Mouse (Mus musculus): ENCODE measurements at regions not wholly inside any gene's neighbourhood (a gene's known extent, or its start where the extent isn't known, plus 50 kb on each side); places are given as distances from the start of the nearest gene placed in this dataset.

DNA sequence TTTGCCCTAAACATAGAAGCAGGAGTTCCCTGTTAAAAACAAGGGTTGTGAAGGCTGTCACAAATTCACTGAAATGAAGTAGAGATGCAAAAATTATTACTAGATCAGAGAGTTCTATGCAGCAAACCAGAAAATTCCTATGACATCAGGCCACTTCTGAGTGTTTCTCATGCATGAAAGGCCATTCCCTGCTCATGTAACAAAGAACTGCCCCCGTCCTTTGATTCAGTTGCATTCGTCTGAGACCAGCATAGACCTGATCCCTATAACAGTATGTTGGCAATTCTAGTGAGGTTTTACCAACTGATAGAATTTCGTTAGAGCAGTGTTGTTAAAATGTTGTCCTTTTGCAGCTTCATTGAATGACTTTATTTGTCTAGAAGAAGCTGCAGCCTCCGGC lies 207.1 kb downstream of the Csl start:
- Histone ChIP-seq H3K36me3 (ENCODE audit: control insufficient read depth, insufficient read depth, low read length) (no peaks in the 10 kb centered on the region), H3K27ac (replicated peaks; ENCODE audit: low read depth, low read length) (no peak overlapping the region), H3K4me1 (ENCODE audit: control insufficient read depth, insufficient read depth, low read length) (no peaks in the 10 kb centered on the region), H3K4me2 (ENCODE audit: low read length) (no peak overlapping the region), H3K4me3 (replicated peaks; ENCODE audit: low read depth, low read length) (no peak overlapping the region), H3K9ac (replicated peaks; ENCODE audit: low read length) (no peak overlapping the region), H3K9me3 (ENCODE audit: control insufficient read depth, low read length) (no peaks in the 10 kb centered on the region), H3K27me3 (ENCODE audit: control insufficient read depth, insufficient read depth, low read length) (no peaks in the 10 kb centered on the region)
- 67% methylated on average over 4 of the region's 4 CpGs for WGBS
- DNase-seq (no peak), ATAC-seq (ENCODE audit: low FRiP score, low TSS enrichment) (no peak)

DNA sequence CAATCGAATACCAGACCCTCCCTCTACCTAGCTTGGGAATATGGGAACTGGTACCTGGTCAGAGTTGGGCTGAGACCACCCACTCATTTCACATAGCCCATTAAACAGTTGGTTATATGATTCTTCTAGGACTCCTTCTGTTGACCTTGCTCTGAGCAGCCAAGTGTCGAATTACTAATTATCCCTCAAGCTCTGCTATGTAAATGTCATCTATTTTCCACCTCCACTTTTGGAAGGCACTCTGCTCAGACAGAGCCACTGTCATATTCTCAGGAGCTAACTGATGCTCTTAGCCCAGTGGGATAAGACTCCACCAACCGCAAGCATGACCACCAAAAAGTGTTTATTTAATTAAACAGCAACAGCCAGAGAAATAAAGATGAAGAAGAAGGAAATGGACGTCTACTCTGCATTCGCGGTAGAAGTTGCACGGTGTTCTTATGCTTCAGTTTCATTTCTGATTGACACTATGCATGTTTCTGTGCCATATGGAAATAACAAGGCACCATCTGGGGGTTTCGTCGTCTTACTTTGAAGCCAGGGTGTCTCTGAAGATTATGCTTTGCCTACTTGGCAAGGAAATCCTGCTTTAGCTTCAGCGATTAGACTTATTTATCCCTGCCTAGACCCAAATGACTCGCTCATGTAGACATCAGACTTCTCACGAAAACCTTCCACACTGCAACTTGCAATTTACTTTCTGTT lies 206.5 kb downstream of the Csl start:
- no peaks in the 10 kb centered on the region for H3K36me3 ChIP-seq (ENCODE audit: control insufficient read depth, insufficient read depth, low read length)
- H3K4me1 ChIP-seq (ENCODE audit: control insufficient read depth, insufficient read depth, low read length): no peaks in the 10 kb centered on the region
- no peak for DNase-seq
- no peak overlapping the region for H3K4me2 ChIP-seq (ENCODE audit: low read length)
- no peak overlapping the region for H3K4me3 ChIP-seq (replicated peaks; ENCODE audit: low read depth, low read length)
- 84% methylated on average over 12 of the region's 12 CpGs for WGBS
- H3K27ac ChIP-seq (replicated peaks; ENCODE audit: low read depth, low read length): no peak overlapping the region
- no peak for ATAC-seq (ENCODE audit: low FRiP score, low TSS enrichment)
- no peak overlapping the region for H3K9ac ChIP-seq (replicated peaks; ENCODE audit: low read length)
- H3K27me3 ChIP-seq (ENCODE audit: control insufficient read depth, insufficient read depth, low read length): no peaks in the 10 kb centered on the region
- no peaks in the 10 kb centered on the region for H3K9me3 ChIP-seq (ENCODE audit: control insufficient read depth, low read length)

DNA sequence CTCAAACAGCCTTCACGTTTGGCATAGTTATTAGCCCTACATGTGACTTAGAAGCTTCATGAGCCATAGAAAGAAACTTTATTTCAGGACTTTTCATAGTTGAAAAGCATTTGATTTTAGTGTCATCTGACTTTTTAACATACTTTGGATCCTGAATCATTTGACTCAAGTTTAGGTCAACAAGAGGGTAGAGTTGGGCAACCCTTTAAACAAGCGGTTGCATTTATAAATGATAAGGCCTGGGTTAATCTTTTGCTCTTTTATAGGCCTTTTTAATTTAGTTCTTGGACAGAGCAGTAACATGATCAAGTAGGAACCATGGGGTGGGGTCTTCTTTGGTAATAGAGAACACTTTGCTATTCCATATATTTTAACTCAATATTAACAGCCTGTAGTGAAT lies 204.4 kb downstream of the Csl start:
- H3K9me3 ChIP-seq (ENCODE audit: control insufficient read depth, low read length): no peaks in the 10 kb centered on the region
- H3K4me1 ChIP-seq (ENCODE audit: control insufficient read depth, insufficient read depth, low read length): no peaks in the 10 kb centered on the region
- H3K27ac ChIP-seq (replicated peaks; ENCODE audit: low read depth, low read length): no peak overlapping the region
- no peak for ATAC-seq (ENCODE audit: low FRiP score, low TSS enrichment)
- H3K9ac ChIP-seq (replicated peaks; ENCODE audit: low read length): no peak overlapping the region
- no peaks in the 10 kb centered on the region for H3K36me3 ChIP-seq (ENCODE audit: control insufficient read depth, insufficient read depth, low read length)
- no peak overlapping the region for H3K4me3 ChIP-seq (replicated peaks; ENCODE audit: low read depth, low read length)
- no peaks in the 10 kb centered on the region for H3K27me3 ChIP-seq (ENCODE audit: control insufficient read depth, insufficient read depth, low read length)
- 89% methylated on average over 2 of the region's 2 CpGs for WGBS
- no peak for DNase-seq
- H3K4me2 ChIP-seq (ENCODE audit: low read length): no peak overlapping the region

DNA sequence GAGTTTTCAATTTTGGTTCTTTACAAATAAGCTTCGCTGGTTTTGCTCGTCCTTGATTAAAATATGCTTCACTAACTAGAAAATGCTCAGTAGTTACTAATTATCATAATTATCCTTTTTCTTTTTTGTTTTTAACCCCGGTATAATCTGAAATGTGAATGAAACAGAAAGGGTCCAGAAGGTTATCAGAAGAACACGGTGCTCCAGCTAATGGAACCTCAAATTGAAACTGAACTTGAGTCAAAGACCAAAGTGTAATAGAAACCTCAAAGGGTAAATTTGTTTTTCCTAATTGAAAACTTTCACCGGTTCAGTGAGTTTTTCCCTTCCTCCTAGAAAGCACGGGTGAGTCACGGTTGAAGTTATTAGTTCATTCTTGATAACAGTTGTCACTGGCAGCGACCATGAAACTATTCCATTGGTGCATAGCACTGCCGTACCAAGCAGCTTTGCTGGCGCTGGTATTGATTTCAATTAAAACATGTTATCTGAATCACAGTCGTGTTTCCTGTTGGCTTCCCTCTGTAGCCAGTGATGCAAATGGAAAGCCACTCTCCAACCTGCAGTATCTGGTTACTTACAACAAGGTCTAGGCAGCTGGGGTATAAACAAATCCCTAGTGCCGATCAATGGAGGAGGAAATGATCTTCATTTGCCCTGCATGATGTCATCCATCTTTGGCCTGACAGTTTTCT lies 203.7 kb downstream of the Csl start:
- H3K9me3 ChIP-seq (ENCODE audit: control insufficient read depth, low read length): no peaks in the 10 kb centered on the region
- H3K9ac ChIP-seq (replicated peaks; ENCODE audit: low read length): no peak overlapping the region
- ATAC-seq (ENCODE audit: low FRiP score, low TSS enrichment) (no peak; the same call in 1 of the 2 replicates), DNase-seq (peak; percentile 14)
- no peaks in the 10 kb centered on the region for H3K36me3 ChIP-seq (ENCODE audit: control insufficient read depth, insufficient read depth, low read length)
- no peaks in the 10 kb centered on the region for H3K4me1 ChIP-seq (ENCODE audit: control insufficient read depth, insufficient read depth, low read length)
- 76% methylated on average over 12 of the region's 12 CpGs for WGBS
- no peak overlapping the region for H3K4me2 ChIP-seq (ENCODE audit: low read length)
- no peak overlapping the region for H3K4me3 ChIP-seq (replicated peaks; ENCODE audit: low read depth, low read length)
- H3K27me3 ChIP-seq (ENCODE audit: control insufficient read depth, insufficient read depth, low read length): no peaks in the 10 kb centered on the region
- no peak overlapping the region for H3K27ac ChIP-seq (replicated peaks; ENCODE audit: low read depth, low read length)

DNA sequence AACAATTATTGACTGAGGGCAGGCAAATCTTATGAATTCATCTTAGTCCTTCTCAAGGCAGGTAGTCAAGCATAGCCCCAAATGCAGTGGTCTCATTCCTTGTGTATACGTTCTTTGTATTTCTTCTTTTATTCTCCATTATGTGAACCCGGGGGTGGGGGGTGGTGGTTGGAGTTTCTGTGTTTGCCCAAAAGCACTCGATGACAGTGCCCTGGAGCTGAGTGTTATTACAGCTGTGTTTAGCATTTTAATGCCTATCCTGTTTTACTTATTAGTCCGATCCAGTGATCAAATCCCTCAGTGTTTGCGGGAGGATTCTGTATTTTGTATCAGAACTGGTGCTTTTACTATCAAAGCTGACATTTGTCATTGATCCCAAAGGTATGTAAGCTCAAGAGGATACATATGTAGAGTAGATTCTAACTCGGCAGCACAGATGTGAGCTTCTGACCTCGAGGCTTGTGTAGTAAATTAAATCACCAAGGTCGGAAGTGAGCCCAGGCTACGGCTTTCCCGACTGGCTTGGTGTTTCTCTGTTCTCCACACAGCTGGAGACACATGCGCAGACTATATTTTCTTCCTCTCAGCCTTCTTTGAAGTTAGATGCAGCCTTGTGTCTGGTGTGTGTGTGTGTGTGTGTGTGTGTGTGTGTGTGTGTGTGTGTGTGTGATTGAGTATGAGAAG lies 203.0 kb downstream of the Csl start:
- H3K27me3 ChIP-seq (ENCODE audit: control insufficient read depth, insufficient read depth, low read length): no peaks in the 10 kb centered on the region

DNA sequence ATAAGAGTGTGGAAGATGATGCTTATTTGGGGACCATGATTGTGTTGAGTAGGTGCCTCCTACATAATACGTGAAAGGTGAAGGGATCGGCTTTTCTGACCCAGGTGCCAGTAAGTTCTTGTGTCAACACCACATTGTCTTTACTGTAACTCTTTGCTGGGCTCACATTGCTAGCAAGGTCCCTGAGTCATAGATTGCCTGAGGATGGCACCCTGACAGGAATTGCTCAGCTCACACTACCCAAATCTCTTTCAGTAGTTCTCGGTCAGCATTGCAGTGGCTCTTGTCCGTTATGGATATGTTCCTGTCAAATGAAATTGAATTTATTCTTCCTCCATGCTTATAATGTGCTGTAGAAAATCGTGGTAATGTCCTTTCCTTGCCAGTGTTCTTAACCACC lies 200.8 kb downstream of the Csl start:
- no peaks in the 10 kb centered on the region for H3K36me3 ChIP-seq (ENCODE audit: control insufficient read depth, insufficient read depth, low read length)
- 85% methylated on average over 5 of the region's 5 CpGs for WGBS
- H3K27me3 ChIP-seq (ENCODE audit: control insufficient read depth, insufficient read depth, low read length): no peaks in the 10 kb centered on the region
- ATAC-seq (ENCODE audit: low FRiP score, low TSS enrichment): no peak
- H3K9me3 ChIP-seq (ENCODE audit: control insufficient read depth, low read length): no peaks in the 10 kb centered on the region
- no peaks in the 10 kb centered on the region for H3K4me1 ChIP-seq (ENCODE audit: control insufficient read depth, insufficient read depth, low read length)
- H3K9ac ChIP-seq (replicated peaks; ENCODE audit: low read length): no peak overlapping the region
- DNase-seq: no peak
- H3K27ac ChIP-seq (replicated peaks; ENCODE audit: low read depth, low read length): no peak overlapping the region
- H3K4me3 ChIP-seq (replicated peaks; ENCODE audit: low read depth, low read length): no peak overlapping the region
- no peak overlapping the region for H3K4me2 ChIP-seq (ENCODE audit: low read length)

More for the DNA sequence above, 203.0 kb downstream of the Csl start:
- Histone ChIP-seq H3K36me3 (ENCODE audit: control insufficient read depth, insufficient read depth, low read length) (no peaks in the 10 kb centered on the region), H3K4me1 (ENCODE audit: control insufficient read depth, insufficient read depth, low read length) (no peaks in the 10 kb centered on the region), H3K27ac (replicated peaks; ENCODE audit: low read depth, low read length) (no peak overlapping the region), H3K9ac (replicated peaks; ENCODE audit: low read length) (no peak overlapping the region), H3K4me3 (replicated peaks; ENCODE audit: low read depth, low read length) (no peak overlapping the region), H3K9me3 (ENCODE audit: control insufficient read depth, low read length) (no peaks in the 10 kb centered on the region), H3K4me2 (ENCODE audit: low read length) (no peak overlapping the region)
- 67% methylated on average over 11 of the region's 11 CpGs for WGBS
- ATAC-seq (ENCODE audit: low FRiP score, low TSS enrichment) (no peak), DNase-seq (peak; percentile 17)

DNA sequence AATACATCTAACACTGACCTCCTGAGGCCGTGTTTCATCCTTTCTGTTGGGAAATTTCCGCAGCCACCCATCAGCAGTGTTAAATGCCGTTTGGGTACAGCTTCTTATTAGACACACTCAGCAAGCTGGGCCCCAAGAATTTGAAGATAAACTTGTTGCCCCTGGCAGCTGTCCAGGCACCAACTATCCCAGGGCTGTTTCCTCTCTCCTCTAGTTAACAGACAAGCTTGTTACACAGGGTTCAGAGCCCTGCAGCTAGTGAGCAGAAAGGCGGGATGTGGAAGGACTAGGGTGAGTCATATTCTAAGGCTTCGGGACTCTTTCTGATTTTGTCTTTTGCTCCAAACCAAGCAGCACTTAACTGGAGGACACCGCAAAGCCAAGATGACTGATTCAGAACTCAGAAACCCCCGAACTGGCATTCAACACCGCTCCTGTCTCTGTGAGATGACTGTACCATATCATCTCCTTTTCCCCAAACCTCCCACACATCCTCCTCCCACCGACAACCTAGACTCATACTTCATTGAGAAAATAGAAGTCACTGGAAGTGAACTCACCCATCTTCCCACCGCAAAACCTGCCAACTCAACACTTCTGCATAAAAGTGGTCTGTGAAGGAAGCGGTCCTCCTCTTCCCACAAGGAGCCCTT lies 198.2 kb downstream of the Csl start:
- no peak for ATAC-seq (ENCODE audit: low FRiP score, low TSS enrichment)
- no peaks in the 10 kb centered on the region for H3K4me1 ChIP-seq (ENCODE audit: control insufficient read depth, insufficient read depth, low read length)
- no peaks in the 10 kb centered on the region for H3K36me3 ChIP-seq (ENCODE audit: control insufficient read depth, insufficient read depth, low read length)
- no peak for DNase-seq
- H3K4me3 ChIP-seq (replicated peaks; ENCODE audit: low read depth, low read length): no peak overlapping the region
- H3K9ac ChIP-seq (replicated peaks; ENCODE audit: low read length): no peak overlapping the region
- no peaks in the 10 kb centered on the region for H3K27me3 ChIP-seq (ENCODE audit: control insufficient read depth, insufficient read depth, low read length)
- 93% methylated on average over 11 of the region's 11 CpGs for WGBS
- no peaks in the 10 kb centered on the region for H3K9me3 ChIP-seq (ENCODE audit: control insufficient read depth, low read length)
- H3K4me2 ChIP-seq (ENCODE audit: low read length): no peak overlapping the region
- H3K27ac ChIP-seq (replicated peaks; ENCODE audit: low read depth, low read length): no peak overlapping the region

DNA sequence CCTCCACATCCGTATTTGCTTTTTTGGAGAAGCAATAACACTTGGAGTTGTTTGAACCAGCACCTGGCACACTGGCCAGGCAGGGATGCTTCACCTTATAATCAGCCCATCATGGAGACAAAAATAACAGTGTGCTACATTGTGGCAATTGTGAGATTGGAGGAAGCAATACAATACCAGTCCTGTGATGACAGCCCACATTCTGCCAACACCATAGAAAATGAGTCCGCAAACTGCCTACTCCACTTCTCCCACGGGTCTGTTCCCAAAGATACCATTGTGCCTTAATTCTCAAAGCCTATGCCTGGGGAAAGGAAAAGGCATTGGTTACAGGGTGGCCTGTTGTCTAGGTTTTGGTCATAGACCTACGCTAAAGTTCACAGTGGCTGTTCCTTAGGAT lies 194.9 kb downstream of the Csl start:
- Histone ChIP-seq H3K4me3 (replicated peaks; ENCODE audit: low read depth, low read length) (no peak overlapping the region), H3K9ac (replicated peaks; ENCODE audit: low read length) (no peak overlapping the region), H3K9me3 (ENCODE audit: control insufficient read depth, low read length) (no peaks in the 10 kb centered on the region), H3K27ac (replicated peaks; ENCODE audit: low read depth, low read length) (no peak overlapping the region), H3K27me3 (ENCODE audit: control insufficient read depth, insufficient read depth, low read length) (no peaks in the 10 kb centered on the region), H3K4me2 (ENCODE audit: low read length) (no peak overlapping the region), H3K36me3 (ENCODE audit: control insufficient read depth, insufficient read depth, low read length) (no peaks in the 10 kb centered on the region), H3K4me1 (ENCODE audit: control insufficient read depth, insufficient read depth, low read length) (no peaks in the 10 kb centered on the region)
- WGBS: 92% methylated on average over 4 of the region's 4 CpGs
- no peak for DNase-seq
- no peak for ATAC-seq (ENCODE audit: low FRiP score, low TSS enrichment)

Measured in midbrain, embryonic 14.5 days (tissue).